Mouse (Mus musculus) spleen, adult 2 months (tissue): ENCODE results near the gene Ppp3cb.

ENCODE experiments used
- CTCF ChIP-seq: fragments of 200-500 bp; IDR thresholded peaks from 2 replicates; pipeline ENCODE4 v1.5.1; 2011; ENCODE audit warnings: mild to moderate bottlenecking, inconsistent platforms; ENCODE audit not compliant: insufficient read depth, insufficient read length, insufficient replicate concordance; ENCODE audit errors: extremely low read depth
- POLR2A ChIP-seq: fragments of 200-500 bp; IDR thresholded peaks from 2 replicates; pipeline ENCODE4 v1.6.1; 2011; ENCODE audit warnings: low read depth, low read length, inconsistent platforms

DNA sequence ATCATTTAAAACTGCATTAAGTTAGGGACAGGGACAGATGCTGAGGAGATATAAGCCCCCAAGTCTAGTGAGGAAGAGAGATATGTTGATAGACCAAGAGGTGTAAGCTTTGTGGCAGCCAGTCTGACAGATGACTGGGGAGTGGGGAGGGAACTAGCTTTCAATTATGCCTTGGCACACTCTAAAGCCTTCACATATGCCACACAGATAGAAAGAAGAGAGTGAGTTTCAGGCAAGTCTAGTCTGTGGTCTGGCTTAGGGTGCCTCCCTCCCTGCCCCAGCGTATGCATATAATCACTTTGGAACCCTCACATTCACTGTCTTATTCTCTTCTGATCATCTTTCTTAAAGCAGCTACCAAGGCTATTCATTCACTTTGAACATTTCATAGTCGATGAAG is 95.1 kb downstream of the Ppp3cb start:
- TF ChIP-seq CTCF (no peak), POLR2A (no peak)
